Comparison of ENCODE assay signal across 8 mouse cellular contexts in the genomic region with DNA sequence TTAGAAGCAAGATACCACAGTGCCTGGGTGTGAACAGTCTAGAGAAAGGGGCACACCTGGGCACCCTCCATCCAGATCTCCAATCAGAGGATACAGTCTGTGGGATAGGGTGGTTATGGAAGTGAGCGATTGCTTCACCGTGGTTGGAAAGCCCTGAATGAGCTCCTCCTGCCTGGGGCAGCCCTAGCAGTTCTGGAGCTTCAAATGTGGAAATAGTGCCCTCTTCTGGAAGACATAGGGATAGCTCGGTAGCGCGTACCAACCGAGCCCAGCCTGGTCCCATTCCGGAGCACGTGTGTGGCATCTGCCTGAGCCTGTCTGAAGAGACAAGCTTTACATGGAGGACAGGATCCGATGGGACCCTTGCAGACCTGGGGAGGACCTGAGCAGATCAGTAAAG. TPM values are rescaled to one million over a fixed set of nuclear protein-coding genes. Genes with fewer than 3 reads are reported as not detected.
A peak's percentile ranks its signal among the peaks of the same experiment; 100 is the strongest.
DNase-seq lines count a peak whose midpoint lies in the region; ATAC-seq and TF ChIP-seq lines count a peak whose summit lies in the region.

No protein-coding gene starts in this region.

- H3K9ac ChIP-seq in embryonic facial prominence, embryonic 14.5 days (ENCODE audit: low read depth, low read length): no peak overlapping the region
- H3K9ac ChIP-seq in midbrain, embryonic 14.5 days (replicated peaks; ENCODE audit: low read length): no peak overlapping the region

- H3K4me3 ChIP-seq in embryonic facial prominence, embryonic 14.5 days (ENCODE audit: low read depth, low read length): no peak overlapping the region
- H3K4me3 ChIP-seq in kidney, adult 2 months (ENCODE audit: insufficient read depth, low read depth, low read length): no peak overlapping the region
- H3K4me3 ChIP-seq in limb, embryonic 10.5 days: no peak overlapping the region
- no peak overlapping the region for H3K4me3 ChIP-seq in midbrain, embryonic 14.5 days (replicated peaks; ENCODE audit: low read depth, low read length)

- TF ChIP-seq POLR2A in kidney, adult 2 months (IDR thresholded peaks at IDR 0.05; ENCODE audit: low read depth, low read length): no peak

- DNase-seq in B cell, adult 2 months: peak; percentile 73 to 75
- peak; percentile 74 to 79 for DNase-seq in adrenal gland, postnatal 36 days
- peak; percentile 84 for DNase-seq in embryonic facial prominence, embryonic 14.5 days (ENCODE audit: low spot score)
- peak; percentile 80 for DNase-seq in heart, adult 8-10 months (ENCODE audit: low spot score)
- peak; percentile 84 for DNase-seq in kidney, adult 2 months
- DNase-seq in limb, embryonic 10.5 days (ENCODE audit: low spot score): peak; percentile 75
- DNase-seq in midbrain, embryonic 14.5 days: peak; percentile 84
- DNase-seq in spleen, adult 12 weeks (ENCODE audit: low spot score): peak; percentile 40

- H3K4me1 ChIP-seq in embryonic facial prominence, embryonic 14.5 days (ENCODE audit: control insufficient read depth, insufficient read depth, low read length): no peaks in the 10 kb centered on the region; the same call in 1 of the 2 replicates
- no peaks in the 10 kb centered on the region for H3K4me1 ChIP-seq in kidney, adult 2 months (ENCODE audit: control insufficient read depth, insufficient read depth, low read length)
- H3K4me1 ChIP-seq in limb, embryonic 10.5 days: no peaks in the 10 kb centered on the region
- H3K4me1 ChIP-seq in midbrain, embryonic 14.5 days (ENCODE audit: control insufficient read depth, insufficient read depth, low read length): no peaks in the 10 kb centered on the region

- no peak overlapping the region for H3K27ac ChIP-seq in embryonic facial prominence, embryonic 14.5 days (replicated peaks; ENCODE audit: low read depth, low read length)
- H3K27ac ChIP-seq in kidney, adult 2 months (ENCODE audit: insufficient read depth, low read depth, low read length): no peak overlapping the region
- no peak overlapping the region for H3K27ac ChIP-seq in limb, embryonic 10.5 days
- H3K27ac ChIP-seq in midbrain, embryonic 14.5 days (replicated peaks; ENCODE audit: low read depth, low read length): no peak overlapping the region

- H3K9me3 ChIP-seq in embryonic facial prominence, embryonic 14.5 days (ENCODE audit: control insufficient read depth, low read length): no peaks in the 10 kb centered on the region
- no peaks in the 10 kb centered on the region for H3K9me3 ChIP-seq in limb, embryonic 10.5 days (replicated peaks)
- H3K9me3 ChIP-seq in midbrain, embryonic 14.5 days (ENCODE audit: control insufficient read depth, low read length): no peaks in the 10 kb centered on the region

- no peak overlapping the region for H3K4me2 ChIP-seq in embryonic facial prominence, embryonic 14.5 days (ENCODE audit: low read depth, low read length)
- H3K4me2 ChIP-seq in midbrain, embryonic 14.5 days (ENCODE audit: low read length): no peak overlapping the region

- no peaks in the 10 kb centered on the region for H3K27me3 ChIP-seq in embryonic facial prominence, embryonic 14.5 days (replicated peaks; ENCODE audit: control insufficient read depth, insufficient read depth, low read length)
- no peaks in the 10 kb centered on the region for H3K27me3 ChIP-seq in kidney, adult 2 months (replicated peaks; ENCODE audit: control insufficient read depth, insufficient read depth, low read length)
- no peaks in the 10 kb centered on the region for H3K27me3 ChIP-seq in limb, embryonic 10.5 days (ENCODE audit: low read depth, poor library complexity, severe bottlenecking)
- H3K27me3 ChIP-seq in midbrain, embryonic 14.5 days (ENCODE audit: control insufficient read depth, insufficient read depth, low read length): no peaks in the 10 kb centered on the region

- WGBS in embryonic facial prominence, embryonic 14.5 days: 6% methylated on average over 9 of the region's 9 CpGs
- 4% methylated on average over 9 of the region's 9 CpGs for WGBS in kidney, adult 2 months
- WGBS in limb, embryonic 10.5 days: 3% methylated on average over 9 of the region's 9 CpGs
- WGBS in midbrain, embryonic 14.5 days: 5% methylated on average over 9 of the region's 9 CpGs

- peak; percentile 90 for TF ChIP-seq CTCF in kidney, adult 2 months (conservative IDR thresholded peaks at IDR 0.05; ENCODE audit: insufficient read depth, insufficient read length, low read depth, low read length)

- H3K36me3 ChIP-seq in embryonic facial prominence, embryonic 14.5 days (ENCODE audit: control insufficient read depth, insufficient read depth, low read length): no peaks in the 10 kb centered on the region
- H3K36me3 ChIP-seq in kidney, adult 2 months (ENCODE audit: control insufficient read depth, insufficient read depth, low read length): no peaks in the 10 kb centered on the region
- H3K36me3 ChIP-seq in limb, embryonic 10.5 days: no peaks in the 10 kb centered on the region
- H3K36me3 ChIP-seq in midbrain, embryonic 14.5 days (ENCODE audit: control insufficient read depth, insufficient read depth, low read length): no peaks in the 10 kb centered on the region

- peak; percentile 83 for ATAC-seq in embryonic facial prominence, embryonic 14.5 days (ENCODE audit: low read depth)
- peak; percentile 78; the same call in 1 of the 2 replicates for ATAC-seq in midbrain, embryonic 14.5 days (ENCODE audit: low FRiP score, low TSS enrichment)

RNA-seq across cellular contexts. Expression of a gene that starts 28.7 kb away (rescaled TPM):
- 1 to 10 TPM in 1 of 2 experiments, under 1 TPM in 1; 0.56 to 1.1 TPM for total RNA-seq in adrenal gland, postnatal 36 days (2021)
- 11.5 and 12.0 TPM in 2 replicates for polyA plus RNA-seq in embryonic facial prominence, embryonic 14.5 days (2014; fragmentation: Nextera tagmentation; extraction: Ambion mirVana)
- total RNA-seq in heart, adult 8-10 months (2022): under 1 TPM; 0.32 to 0.87 (median 0.75) TPM
- polyA plus RNA-seq in kidney, adult 2 months (2012; rRNA removed): 0.67 and 0.72 TPM in 2 replicates
- polyA plus RNA-seq in limb, embryonic 10.5 days (2016; fragmentation: Nextera tagmentation; extraction: Ambion mirVana): 0.55 and 0.71 TPM in 2 replicates
- polyA plus RNA-seq in midbrain, embryonic 14.5 days (2014; fragmentation: Nextera tagmentation; extraction: Ambion mirVana): 0.36 and 0.66 TPM in 2 replicates

RNA-seq across cellular contexts. Expression of a gene that starts 50.3 kb away (rescaled TPM):
- 10 to 100 TPM; 12.8 to 14.2 TPM for total RNA-seq in adrenal gland, postnatal 36 days (2021)
- 12.1 and 16.3 TPM in 2 replicates for polyA plus RNA-seq in embryonic facial prominence, embryonic 14.5 days (2014; fragmentation: Nextera tagmentation; extraction: Ambion mirVana)
- total RNA-seq in heart, adult 8-10 months (2022): 10 to 100 TPM in 3 of 4 experiments, 1 to 10 TPM in 1; 7.9 to 11.9 (median 11.1) TPM
- 8.4 and 8.5 TPM in 2 replicates for polyA plus RNA-seq in kidney, adult 2 months (2012; rRNA removed)
- 8.4 and 9.5 TPM in 2 replicates for polyA plus RNA-seq in limb, embryonic 10.5 days (2016; fragmentation: Nextera tagmentation; extraction: Ambion mirVana)
- 15.9 and 21.9 TPM in 2 replicates for polyA plus RNA-seq in midbrain, embryonic 14.5 days (2014; fragmentation: Nextera tagmentation; extraction: Ambion mirVana)
